10 mouse cellular contexts compared by ENCODE assay signal in the genomic region with DNA sequence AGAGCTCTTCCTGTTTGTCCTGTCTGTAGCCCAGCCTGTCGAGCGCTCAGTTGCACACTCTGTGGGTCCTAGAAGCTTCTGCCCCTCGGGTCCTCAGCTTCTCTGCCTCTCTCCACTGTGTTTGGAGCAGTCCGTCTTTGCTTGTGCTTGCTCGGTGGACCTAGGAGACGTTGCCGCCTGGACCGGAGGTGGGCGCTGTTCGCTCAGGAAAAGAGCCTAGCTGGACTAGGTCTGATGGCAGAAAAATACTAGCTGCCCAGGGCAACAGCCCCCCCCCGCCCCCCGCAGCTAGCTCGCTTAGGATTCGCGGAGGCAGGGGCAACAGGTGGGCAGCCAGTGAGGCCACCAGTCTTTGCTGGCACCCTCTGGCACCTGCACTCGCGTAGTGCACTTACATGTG. TPM values are rescaled to one million over a fixed set of nuclear protein-coding genes. Genes with fewer than 3 reads are reported as not detected.
DNase-seq lines count a peak whose midpoint lies in the region; ATAC-seq lines count a peak whose summit lies in the region.
"Had no signal": no experiment of that assay in that cellular context is flagged by ENCODE, and none has a peak within 500 bp of the region (broad histone marks: within the 10 kb centered on the region; RNA-seq: fewer than 3 reads in every experiment).

No protein-coding gene starts in this region.

- H3K27me3 ChIP-seq in heart, embryonic 13.5 days (replicated peaks), result peaks cover 76% of the 10 kb centered on the region
- H3K27me3 ChIP-seq in hindbrain, embryonic 11.5 days (ENCODE audit: control insufficient read depth, insufficient read depth, low read length), result peaks cover 47% of the 10 kb centered on the region
- peaks cover 57% of the 10 kb centered on the region for H3K27me3 ChIP-seq in stomach, embryonic 16.5 days (ENCODE audit: control insufficient read depth, insufficient read depth, low read length)

- H3K9ac ChIP-seq in heart, embryonic 13.5 days, result 0 out of 2 replicates have a peak overlapping the region, but pooled peaks have one; percentile 40
- no peak overlapping the region for H3K9ac ChIP-seq in hindbrain, embryonic 11.5 days (ENCODE audit: low read depth, low read length)
- no peak overlapping the region for H3K9ac ChIP-seq in stomach, embryonic 16.5 days (ENCODE audit: low read length)

- H3K4me1 ChIP-seq in heart, embryonic 13.5 days, result peaks cover 33% of the 10 kb centered on the region
- H3K4me1 ChIP-seq in hindbrain, embryonic 11.5 days (replicated peaks; ENCODE audit: control insufficient read depth, insufficient read depth, low read length), result peaks cover 7% of the 10 kb centered on the region
- H3K4me1 ChIP-seq in stomach, embryonic 16.5 days (ENCODE audit: control insufficient read depth, insufficient read depth, low read length), result peaks cover 5% of the 10 kb centered on the region; the same call in 1 of the 2 replicates

- H3K4me3 ChIP-seq in heart, embryonic 13.5 days, result peak overlapping the region; percentile 40
- H3K4me3 ChIP-seq in hindbrain, embryonic 11.5 days (ENCODE audit: low read depth, low read length), result peak overlapping the region; percentile 19; the same call in 1 of the 2 replicates
- peak overlapping the region; percentile 15; the same call in 1 of the 2 replicates for H3K4me3 ChIP-seq in stomach, embryonic 16.5 days (replicated peaks; ENCODE audit: low read length)

- no peak for DNase-seq in heart, adult 18-20 months
- peak; percentile 79 for DNase-seq in embryo, embryonic 11 days
- peak; percentile 78 for DNase-seq in hindbrain, embryonic 11.5 days (ENCODE audit: low spot score)
- peak; percentile 66 to 77 for DNase-seq in layer of hippocampus, adult 8-10 months (ENCODE audit: low spot score in 2 of 2)
- DNase-seq in mesoderm, embryonic 11.5 days (ENCODE audit: low read depth, low spot score), result peak; percentile 77
- DNase-seq in gastrocnemius, postnatal 10 days, result no peak

- no peaks in the 10 kb centered on the region for H3K9me3 ChIP-seq in heart, embryonic 13.5 days
- no peaks in the 10 kb centered on the region for H3K9me3 ChIP-seq in hindbrain, embryonic 11.5 days (ENCODE audit: control insufficient read depth, low read length)
- no peaks in the 10 kb centered on the region for H3K9me3 ChIP-seq in stomach, embryonic 16.5 days (replicated peaks; ENCODE audit: control insufficient read depth, low read length)

- H3K36me3 ChIP-seq in heart, embryonic 13.5 days, result no peaks in the 10 kb centered on the region
- H3K36me3 ChIP-seq in hindbrain, embryonic 11.5 days (ENCODE audit: control insufficient read depth, insufficient read depth, low read length), result no peaks in the 10 kb centered on the region
- no peaks in the 10 kb centered on the region for H3K36me3 ChIP-seq in stomach, embryonic 16.5 days (ENCODE audit: control insufficient read depth, insufficient read depth, low read length)

- no peak for ATAC-seq in heart, embryonic 13.5 days (ENCODE audit: extremely low read depth, insufficient number of reproducible peaks, low FRiP score, low TSS enrichment)
- ATAC-seq in hindbrain, embryonic 11.5 days (ENCODE audit: low FRiP score), result peak; percentile 30
- ATAC-seq in stomach, embryonic 16.5 days (ENCODE audit: insufficient read depth, low FRiP score), result no peak

- no peak overlapping the region for H3K27ac ChIP-seq in heart, embryonic 13.5 days (replicated peaks)
- H3K27ac ChIP-seq in hindbrain, embryonic 11.5 days (ENCODE audit: low read depth, low read length), result no peak overlapping the region
- no peak overlapping the region for H3K27ac ChIP-seq in stomach, embryonic 16.5 days (ENCODE audit: low read length)

- WGBS in heart, embryonic 13.5 days, result 2% methylated on average over 17 of the region's 17 CpGs
- WGBS in hindbrain, embryonic 11.5 days, result 3% methylated on average over 17 of the region's 17 CpGs
- 5% methylated on average over 17 of the region's 17 CpGs for WGBS in stomach, embryonic 16.5 days

- peak overlapping the region; percentile 68 for H3K4me2 ChIP-seq in heart, embryonic 13.5 days
- H3K4me2 ChIP-seq in hindbrain, embryonic 11.5 days (replicated peaks; ENCODE audit: low read depth, low read length), result peak overlapping the region; percentile 46
- peak overlapping the region; percentile 10; the same call in 1 of the 2 replicates for H3K4me2 ChIP-seq in stomach, embryonic 16.5 days (ENCODE audit: low read depth, low read length)

RNA-seq across cellular contexts. Expression of a gene that starts 3.2 kb away (rescaled TPM):
- 0.11 and 0.55 TPM in 2 replicates for polyA plus RNA-seq in heart, embryonic 13.5 days (2015; fragmentation: Nextera tagmentation; extraction: Ambion mirVana)
- total RNA-seq in heart, adult 18-20 months (2021), result not detected
- 0.54 TPM in 2 replicates for polyA plus RNA-seq in hindbrain, embryonic 11.5 days (2014; fragmentation: Nextera tagmentation; extraction: Ambion mirVana)
- total RNA-seq in layer of hippocampus, adult 8-10 months (2022), result 10 to 100 TPM; 50.8 to 58.6 (median 55.0) TPM
- polyA plus RNA-seq in stomach, embryonic 16.5 days (2015; fragmentation: Nextera tagmentation; extraction: Ambion mirVana), result 0.57 and 0.92 TPM in 2 replicates
- under 1 TPM; 0.23 to 0.32 TPM for total RNA-seq in gastrocnemius, postnatal 10 days (2021)
- total RNA-seq: CH12.LX; hematopoietic stem cell, adult 5-6 weeks had no signal

Comparison
In these comparisons a context has a peak if more than half of its experiments do, and no peak if none do; other contexts are left out.
1. H3K4me2 ChIP-seq: peak in every context shown above with its lines; median percentile 68 in heart, embryonic 13.5 days; 46 in hindbrain, embryonic 11.5 days; 10 in stomach, embryonic 16.5 days.
2. DNase-seq: peak in embryo, embryonic 11 days (single experiment), hindbrain, embryonic 11.5 days (single experiment), layer of hippocampus, adult 8-10 months (2 of 2) and mesoderm, embryonic 11.5 days (single experiment); none in heart, adult 18-20 months (0 of 2) and gastrocnemius, postnatal 10 days (single experiment).
3. RNA of a gene that starts 3.2 kb away (total RNA-seq): 50.8 to 58.6 TPM in layer of hippocampus, adult 8-10 months; 0.23 to 0.32 TPM in gastrocnemius, postnatal 10 days and not detected in heart, adult 18-20 months; every median in the first group is over 10 times any median in the second.
4. Peak in every context shown above with its lines, with median percentiles within 50 percentile points of each other: H3K4me3 ChIP-seq.